ENCODE assay signal across 18 mouse cellular contexts in genomic region chr4:155889316-155889715, GRCm38 (mm10). TPM values are rescaled to one million over a fixed set of nuclear protein-coding genes. Genes with fewer than 3 reads are reported as not detected.
DNase-seq lines count a peak whose midpoint lies in the region.
"Had no signal": no experiment of that assay in that cellular context is flagged by ENCODE, and none has a peak within 500 bp of the region (broad histone marks: within the 10 kb centered on the region; RNA-seq: fewer than 3 reads in every experiment).

No protein-coding gene starts in this region.

- DNase-seq in cerebellum, adult 9-11 months = peak; percentile 32
- DNase-seq in cerebellum, postnatal 36 days = no peak
- DNase-seq in heart, adult 11 months = peak; percentile 91
- no peak for DNase-seq in heart, adult 18-20 months
- DNase-seq in layer of hippocampus, adult 9-11 months = peak; percentile 1
- no peak for DNase-seq in layer of hippocampus, postnatal 36 days
- DNase-seq in urinary bladder, postnatal 4 days (ENCODE audit: low spot score in 2 of 2) = peak; percentile 14 to 44
- no peak for DNase-seq in urinary bladder, postnatal 14 days (ENCODE audit: low spot score)
- DNase-seq: adrenal gland, postnatal 14 days; forebrain, postnatal 0 days; heart, postnatal 14 days; kidney, postnatal 14 days; liver; lung, adult 2 months; lung, postnatal 10 days; midbrain, embryonic 14.5 days; spleen, adult 18-20 months; thymus, adult 2 months had no signal

RNA-seq across cellular contexts. Expression of gene Pusl1, which starts 2.3 kb away (rescaled TPM):
- 10 to 100 TPM; 10.4 to 12.8 TPM for total RNA-seq in heart, adult 18-20 months (2021)
- 10 to 100 TPM; 56.8 to 59.9 TPM for total RNA-seq in layer of hippocampus, postnatal 36 days (2021)

RNA-seq across cellular contexts. Expression of gene Acap3, which starts 2.3 kb away (rescaled TPM):
- 1 to 10 TPM; 8.6 to 8.8 TPM for total RNA-seq in heart, adult 18-20 months (2021)
- 100 to 1,000 TPM; 109 to 128 TPM for total RNA-seq in layer of hippocampus, postnatal 36 days (2021)

RNA-seq across cellular contexts. Expression of gene Ints11, which starts 20.0 kb away (rescaled TPM):
- 10 to 100 TPM; 14.7 to 14.9 TPM for total RNA-seq in heart, adult 18-20 months (2021)
- 10 to 100 TPM; 35.7 to 36.9 TPM for total RNA-seq in layer of hippocampus, postnatal 36 days (2021)

RNA-seq across cellular contexts. Expression of gene Cptp, which starts 20.1 kb away (rescaled TPM):
- total RNA-seq in heart, adult 18-20 months (2021) = 1 to 10 TPM; 6.2 to 8.0 TPM
- total RNA-seq in layer of hippocampus, postnatal 36 days (2021) = 10 to 100 TPM; 24.5 to 24.9 TPM

RNA-seq across cellular contexts. Expression of gene Tas1r3, which starts 26.2 kb away (rescaled TPM):
- under 1 TPM; 0.22 to 0.23 TPM for total RNA-seq in heart, adult 18-20 months (2021)
- total RNA-seq in layer of hippocampus, postnatal 36 days (2021) = under 1 TPM; 0.15 to 0.48 TPM

Comparison
In these comparisons a context has a peak if more than half of its experiments do, and no peak if none do; other contexts are left out.
1. DNase-seq: peak in cerebellum, adult 9-11 months (single experiment), heart, adult 11 months (single experiment), layer of hippocampus, adult 9-11 months (single experiment) and urinary bladder, postnatal 4 days (2 of 2); none in cerebellum, postnatal 36 days (0 of 2), heart, adult 18-20 months (0 of 2), layer of hippocampus, postnatal 36 days (0 of 2) and urinary bladder, postnatal 14 days (single experiment).
2. RNA of gene Pusl1, which starts 2.3 kb away (total RNA-seq): 56.8 to 59.9 TPM in layer of hippocampus, postnatal 36 days; 10.4 to 12.8 TPM in heart, adult 18-20 months; every median in the first group is over 4 times any median in the second.
3. RNA of gene Acap3, which starts 2.3 kb away (total RNA-seq): 109 to 128 TPM in layer of hippocampus, postnatal 36 days; 8.6 to 8.8 TPM in heart, adult 18-20 months; every median in the first group is over 10 times any median in the second.